Mouse (Mus musculus) forebrain, embryonic 14.5 days (tissue): ENCODE results near the gene Wars2. TPM values are rescaled to one million over a fixed set of nuclear protein-coding genes. Genes with fewer than 3 reads are reported as not detected.

ENCODE experiments used
- ATAC-seq: fragments of 200-750 bp; cut with Nextera tagmentation; 2 replicates; pipeline ENCODE4 v1.8.0; 2017; ENCODE audit warnings: mild to moderate bottlenecking, moderate library complexity
- DNase-seq: peaks from one replicate; pipeline ENCODE4 v3.0.0-alpha.2; 2015; ENCODE audit warnings: low spot score
- H3K27ac ChIP-seq: fragments of 300-500 bp; sonication (generic); 2 replicates; pipeline ENCODE4 v1.5.1; 2014; ENCODE audit warnings: low read depth, mild to moderate bottlenecking, control low read depth, low read length, moderate library complexity
- H3K27me3 ChIP-seq: fragments of 300-500 bp; sonication (generic); replicated peaks from 2 replicates; pipeline ENCODE4 v1.6.1; 2014; ENCODE audit warnings: low read length, control low read depth, mixed read lengths; ENCODE audit not compliant: control insufficient read depth, insufficient read depth
- H3K36me3 ChIP-seq: fragments of 300-500 bp; sonication (generic); 2 replicates; pipeline ENCODE4 v1.6.1; 2014; ENCODE audit warnings: low read length, control low read depth; ENCODE audit not compliant: control insufficient read depth, insufficient read depth
- H3K4me1 ChIP-seq: fragments of 300-500 bp; sonication (generic); 2 replicates; pipeline ENCODE4 v1.6.1; 2014; ENCODE audit warnings: antibody characterized with exemption, low read length, control low read depth; ENCODE audit not compliant: control insufficient read depth, insufficient read depth
- H3K4me2 ChIP-seq: fragments of 300-500 bp; sonication (generic); 2 replicates; pipeline ENCODE4 v1.6.1; 2014; ENCODE audit warnings: mild to moderate bottlenecking, control low read depth, low read length
- H3K4me3 ChIP-seq: fragments of 300-500 bp; sonication (generic); 2 replicates; pipeline ENCODE4 v1.5.1; 2014; ENCODE audit warnings: low read depth, low read length, control low read depth
- H3K9ac ChIP-seq: fragments of 300-500 bp; sonication (generic); 2 replicates; pipeline ENCODE4 v1.6.1; 2014; ENCODE audit warnings: mild to moderate bottlenecking, low read length, control low read depth, moderate library complexity
- H3K9me3 ChIP-seq: fragments of 300-500 bp; sonication (generic); replicated peaks from 2 replicates; pipeline ENCODE4 v1.6.1; 2016; ENCODE audit warnings: low read length, control low read depth, mixed read lengths; ENCODE audit not compliant: control insufficient read depth
- WGBS: fragments of 180-500 bp; shearing (Covaris S2); extraction: QIAGEN DNeasy Blood & Tissue Kit; methylation state at CpG from one replicate; pipeline ENCODE4 v1.1.7; 2014; 5-methylcytosine and 5-hydroxymethylcytosine counted together
- polyA plus RNA-seq: library from polyadenylated mRNA; unstranded; fragments of >200 nt; fragmentation: Nextera tagmentation; extraction: Ambion mirVana; gene quantifications from 2 replicates; pipeline ENCODE4 v1.2.1, GENCODE M21; 2014

Gene Wars2
- 4.9 and 5.6 TPM in 2 replicates for polyA plus RNA-seq

DNA sequence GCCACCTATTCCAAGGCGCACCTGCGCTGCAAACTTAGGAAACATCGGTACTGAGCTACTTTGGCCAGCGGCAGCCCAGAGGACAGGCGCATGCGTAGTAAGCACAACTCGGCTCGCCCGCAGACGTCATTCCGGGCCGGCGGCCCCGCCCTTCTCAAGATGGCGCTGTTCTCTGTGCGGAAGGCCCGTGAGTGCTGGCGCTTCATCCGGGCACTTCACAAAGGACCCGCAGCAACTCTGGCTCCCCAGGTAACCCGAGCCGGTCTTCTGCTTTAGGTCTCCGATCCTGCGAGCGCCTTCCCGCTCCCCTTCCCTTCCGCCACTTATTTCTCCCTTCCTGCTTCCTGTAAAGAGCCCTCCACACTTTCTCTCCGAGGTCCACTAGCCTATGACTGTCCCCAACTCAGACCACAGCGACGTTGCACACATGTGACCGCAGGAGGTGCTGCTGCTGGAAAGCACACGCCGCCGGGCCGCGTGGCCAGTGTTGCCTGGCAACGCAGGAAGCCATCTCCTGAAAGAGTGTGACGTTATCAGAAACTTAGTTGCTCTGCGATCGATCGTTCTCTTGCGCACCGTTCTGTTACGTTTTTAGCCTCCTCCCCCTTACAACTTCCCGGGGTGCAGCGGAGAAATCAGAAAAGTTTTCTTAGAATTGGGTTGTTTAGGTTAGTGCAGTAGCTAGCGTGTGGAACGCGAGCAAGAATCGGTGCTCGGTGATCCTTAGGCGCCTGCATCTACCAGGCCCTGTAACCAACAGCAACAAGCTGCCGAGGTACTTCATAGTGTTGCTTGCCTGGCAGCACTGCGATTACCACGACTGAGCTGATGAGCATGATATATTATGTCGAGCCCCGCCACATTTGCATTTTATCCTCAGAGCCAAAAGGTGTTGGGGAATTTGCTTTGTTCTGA lies at the start of gene Wars2:
Wars2 (plus strand) TSS at position 129 of the 915 bp plus-strand sequence.
- DNase-seq (peak; percentile 97), ATAC-seq (peak; percentile 99)
- Histone ChIP-seq H3K4me1 (peaks cover 4% of the 10 kb centered on the region; the same call in 1 of the 2 replicates), H3K9me3 (no peaks in the 10 kb centered on the region), H3K4me2 (peak within 1 kb of the TSS; percentile 69), H3K4me3 (peak within 1 kb of the TSS; percentile 50), H3K36me3 (no peaks in the 10 kb centered on the region), H3K27ac (peak within 1 kb of the TSS; percentile 86), H3K27me3 (no peaks in the 10 kb centered on the region), H3K9ac (peak within 1 kb of the TSS; percentile 63)
- WGBS, result under 1% methylated on average over 57 of the region's 57 CpGs

- H3K4me3 ChIP-seq, result no peak overlapping the region
- H3K4me1 ChIP-seq, result no peaks in the 10 kb centered on the region
- 75% methylated on average over 3 of the region's 3 CpGs for WGBS
- H3K9me3 ChIP-seq, result no peaks in the 10 kb centered on the region
- no peak overlapping the region for H3K27ac ChIP-seq
- ATAC-seq, result no peak
- H3K4me2 ChIP-seq, result no peak overlapping the region
- H3K9ac ChIP-seq, result no peak overlapping the region
- no peaks in the 10 kb centered on the region for H3K27me3 ChIP-seq
- H3K36me3 ChIP-seq, result no peaks in the 10 kb centered on the region
- DNase-seq, result no peak
Observed at GRCm38 (mm10) chr3:99096816-99097215, 44.1 kb upstream of the Wars2 start.

DNA sequence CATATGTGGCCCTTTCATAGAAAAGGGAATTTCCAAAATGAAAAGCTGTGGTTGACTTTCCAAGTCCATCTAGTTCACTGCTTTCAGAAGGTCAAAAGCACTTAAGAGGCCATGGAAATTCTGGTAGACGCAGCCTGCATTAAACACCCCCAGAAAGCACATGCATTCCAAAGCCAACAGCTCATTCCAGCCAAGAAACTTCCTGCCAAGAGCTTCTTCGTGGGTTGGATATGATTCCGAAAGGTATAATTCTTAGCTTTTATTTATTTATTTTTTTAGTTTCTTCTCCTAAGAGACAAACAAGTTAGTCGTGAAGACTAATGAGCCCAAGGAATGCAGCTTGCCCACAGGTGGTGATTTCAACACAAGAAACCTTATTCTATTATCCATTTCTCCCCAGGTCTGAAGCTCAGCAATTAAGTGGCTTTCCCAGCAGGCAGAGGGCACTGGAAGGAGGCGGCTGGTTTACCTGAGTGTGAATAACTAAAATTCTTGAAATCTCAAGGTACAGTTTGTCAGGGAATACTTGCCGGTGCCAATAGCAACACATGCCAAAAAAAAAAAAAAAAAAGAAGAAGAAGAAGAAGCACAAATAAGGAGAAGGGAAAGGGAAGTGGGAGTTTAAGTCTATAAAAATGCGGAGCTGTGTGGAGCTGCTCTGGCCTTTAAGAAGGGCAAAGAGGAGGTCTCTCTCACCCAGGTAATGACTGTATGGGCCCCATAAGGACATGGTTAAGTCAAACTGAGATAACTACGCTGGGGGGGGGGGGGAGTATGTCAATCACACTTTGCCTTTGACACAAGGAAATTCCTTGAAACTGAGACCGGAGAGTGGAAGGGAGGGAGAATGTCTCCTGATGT lies 30.3 kb upstream of the Wars2 start:
- 81% methylated on average over 9 of the region's 9 CpGs for WGBS
- no peaks in the 10 kb centered on the region for H3K36me3 ChIP-seq

DNA sequence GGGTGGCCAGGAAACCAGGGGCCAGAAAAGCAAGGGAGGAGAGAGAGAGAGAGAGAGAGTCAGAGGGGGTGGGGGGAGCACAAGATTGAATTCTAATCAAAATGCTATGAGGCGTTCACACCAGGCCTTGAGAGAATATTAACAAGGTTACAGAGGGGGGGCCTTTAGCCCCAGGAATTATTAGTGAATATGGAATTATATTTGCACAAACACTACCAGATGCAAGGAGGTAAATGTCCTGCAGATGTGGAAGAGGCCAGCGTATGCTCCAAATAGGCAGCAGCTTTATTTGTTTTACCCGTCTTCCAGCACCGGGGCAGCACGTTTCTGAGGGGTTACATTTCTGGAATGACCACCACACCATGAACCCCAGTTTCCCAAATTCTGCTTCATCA lies 29.7 kb upstream of the Wars2 start:
- H3K4me2 ChIP-seq, result no peak overlapping the region
- H3K9me3 ChIP-seq, result no peaks in the 10 kb centered on the region
- DNase-seq (no peak), ATAC-seq (no peak)
- no peak overlapping the region for H3K4me3 ChIP-seq
- 90% methylated on average over 5 of the region's 5 CpGs for WGBS
- H3K4me1 ChIP-seq, result no peaks in the 10 kb centered on the region
- H3K36me3 ChIP-seq, result no peaks in the 10 kb centered on the region
- H3K27me3 ChIP-seq, result no peaks in the 10 kb centered on the region
- no peak overlapping the region for H3K27ac ChIP-seq
- no peak overlapping the region for H3K9ac ChIP-seq

More for the DNA sequence above, 30.3 kb upstream of the Wars2 start:
- H3K4me2 ChIP-seq, result no peak overlapping the region
- no peak overlapping the region for H3K9ac ChIP-seq
- H3K27me3 ChIP-seq, result no peaks in the 10 kb centered on the region
- H3K4me1 ChIP-seq, result no peaks in the 10 kb centered on the region
- no peak overlapping the region for H3K4me3 ChIP-seq
- no peak for DNase-seq
- no peak for ATAC-seq
- no peaks in the 10 kb centered on the region for H3K9me3 ChIP-seq
- no peak overlapping the region for H3K27ac ChIP-seq

- ATAC-seq (no peak), DNase-seq (no peak)
- 86% methylated on average over 7 of the region's 7 CpGs for WGBS
- H3K9ac ChIP-seq, result no peak overlapping the region
- H3K4me3 ChIP-seq, result no peak overlapping the region
- H3K27ac ChIP-seq, result no peak overlapping the region
- no peaks in the 10 kb centered on the region for H3K4me1 ChIP-seq
- no peaks in the 10 kb centered on the region for H3K36me3 ChIP-seq
- no peak overlapping the region for H3K4me2 ChIP-seq
- H3K27me3 ChIP-seq, result no peaks in the 10 kb centered on the region
- H3K9me3 ChIP-seq, result no peaks in the 10 kb centered on the region
Observed at GRCm38 (mm10) chr3:99113266-99113837, 27.5 kb upstream of the Wars2 start.

- no peak overlapping the region for H3K4me2 ChIP-seq
- no peak for ATAC-seq
- WGBS, result 83% methylated on average over 2 of the region's 2 CpGs
- no peaks in the 10 kb centered on the region for H3K9me3 ChIP-seq
- DNase-seq, result no peak
- H3K4me3 ChIP-seq, result no peak overlapping the region
- H3K27ac ChIP-seq, result no peak overlapping the region
- no peaks in the 10 kb centered on the region for H3K4me1 ChIP-seq
- H3K36me3 ChIP-seq, result no peaks in the 10 kb centered on the region
- H3K9ac ChIP-seq, result no peak overlapping the region
- no peaks in the 10 kb centered on the region for H3K27me3 ChIP-seq
Observed at GRCm38 (mm10) chr3:99120942-99121341, 19.9 kb upstream of the Wars2 start.

DNA sequence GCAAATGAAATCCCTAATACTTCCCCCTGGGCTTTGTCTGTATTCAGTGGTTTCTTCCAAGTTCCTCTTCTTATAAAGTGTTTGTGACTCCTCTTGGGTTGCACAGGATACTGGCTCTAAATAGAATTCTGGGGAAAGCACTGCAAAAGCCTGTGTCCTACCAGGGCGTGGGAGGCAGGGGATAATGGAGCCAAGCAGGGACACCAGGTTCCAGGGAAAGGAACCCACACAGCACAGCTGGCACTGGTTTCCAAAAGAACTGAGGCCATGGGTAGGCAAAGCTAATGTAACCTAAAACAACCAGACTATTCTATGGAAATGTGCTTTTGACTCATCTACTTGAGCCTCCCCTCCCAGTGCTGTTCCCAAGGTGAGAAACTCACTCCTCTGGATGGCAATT lies 10.3 kb upstream of the Wars2 start:
- Histone ChIP-seq H3K27ac (no peak overlapping the region), H3K4me2 (no peak overlapping the region), H3K9me3 (no peaks in the 10 kb centered on the region), H3K27me3 (no peaks in the 10 kb centered on the region), H3K36me3 (no peaks in the 10 kb centered on the region), H3K4me3 (no peak overlapping the region), H3K9ac (no peak overlapping the region), H3K4me1 (no peaks in the 10 kb centered on the region)
- ATAC-seq (no peak), DNase-seq (no peak)
- 81% methylated on average over 1 of the region's 1 CpGs for WGBS

GRCm38 (mm10) chr3:99131973-99132372 lies 8.9 kb upstream of the Wars2 start:
- WGBS, result 89% methylated on average over 4 of the region's 4 CpGs
- Histone ChIP-seq H3K4me2 (no peak overlapping the region), H3K27me3 (no peaks in the 10 kb centered on the region), H3K27ac (no peak overlapping the region), H3K4me1 (no peaks in the 10 kb centered on the region), H3K4me3 (no peak overlapping the region), H3K9me3 (no peaks in the 10 kb centered on the region), H3K36me3 (no peaks in the 10 kb centered on the region), H3K9ac (no peak overlapping the region)
- DNase-seq (no peak), ATAC-seq (no peak)
